Mouse (Mus musculus) gastrocnemius, adult 8-10 months (tissue): Measurements from ENCODE around the gene Cyp2d9. TPM values are rescaled to one million over a fixed set of nuclear protein-coding genes. Genes with fewer than 3 reads are reported as not detected.
"Not testable (repeated sequence)": the region's sequence is repeated elsewhere in the genome, so short reads cannot be mapped to it uniquely, and the experiment has no call there.

Experiments
- DNase-seq, 2 experiments: peaks; one replicate each; pipeline ENCODE4 v3.0.0; 2022; ENCODE audit warnings: low spot score in 2 of 2
- microRNA-seq: library from miRNA; unstranded; fragments of <30 nt; microRNA quantifications from one replicate; pipeline ENCODE4 v1.2.0, GENCODE M21; 2022
- total RNA-seq, 4 experiments: library from RNA; stranded (reverse); gene quantifications; 2 replicates each; pipeline ENCODE4 v1.2.4; 2022

Cyp2d9 gene
- total RNA-seq, 4 experiments from 2014 or later: not detected

- no peak for DNase-seq
Measured at GRCm38 (mm10) chr15:82445196-82445595, 12.0 kb downstream of the Cyp2d9 start.

GRCm38 (mm10) chr15:82450045-82450444 is 16.8 kb downstream of the Cyp2d9 start:
- not testable (repeated sequence) for DNase-seq

- DNase-seq: not testable (repeated sequence)
Measured at GRCm38 (mm10) chr15:82452133-82452532, 18.9 kb downstream of the Cyp2d9 start.

GRCm38 (mm10) chr15:82453501-82453900 is 20.3 kb downstream of the Cyp2d9 start:
- not testable (repeated sequence) for DNase-seq

- DNase-seq: not testable (repeated sequence)
Measured at GRCm38 (mm10) chr15:82456086-82456790, 23.0 kb downstream of the Cyp2d9 start.

- no peak for DNase-seq
Measured at GRCm38 (mm10) chr15:82457064-82458021, 24.1 kb downstream of the Cyp2d9 start.

- DNase-seq: not testable (repeated sequence)
Measured at GRCm38 (mm10) chr15:82459266-82459665, 26.0 kb downstream of the Cyp2d9 start.

- no peak for DNase-seq
Measured at GRCm38 (mm10) chr15:82464701-82465100, 31.5 kb downstream of the Cyp2d9 start.

GRCm38 (mm10) chr15:82494273-82494672 is 61.0 kb downstream of the Cyp2d9 start:
- not testable (repeated sequence) for DNase-seq

Small RNA genes within 50 kb of the gene (microRNA-seq; reads per million reads assigned to microRNA genes)
- gene Gm25990: not detected
- not detected for gene Gm27331
- not detected for gene Gm27622
- not detected for gene Gm27825
- gene Mir7684: not detected

Other genes starting within 250 kb of the Cyp2d9 start
- not detected for gene Shisa8, start 220.6 kb upstream of the Cyp2d9 start, total RNA-seq
- gene Tnfrsf13c, start 209.1 kb upstream of the Cyp2d9 start, total RNA-seq: not detected
- not detected for gene Cenpm, start 188.7 kb upstream of the Cyp2d9 start, total RNA-seq
- gene 1500009C09Rik, start 181.0 kb upstream of the Cyp2d9 start, total RNA-seq: not detected
- under 1 TPM; 0.10 to 0.63 (median 0.38) TPM for gene Sept3, start 158.5 kb upstream of the Cyp2d9 start, total RNA-seq
- not detected for gene Wbp2nl, start 134.5 kb upstream of the Cyp2d9 start, total RNA-seq
- gene Naga, start 94.5 kb upstream of the Cyp2d9 start, total RNA-seq: 10 to 100 TPM in 2 of 4 experiments, 1 to 10 TPM in 2; 7.7 to 11.6 (median 10.1) TPM
- under 1 TPM; 0.17 to 0.43 (median 0.36) TPM for gene Pheta2, start 94.5 kb upstream of the Cyp2d9 start, total RNA-seq
- 100 to 1,000 TPM; 129 to 149 (median 142) TPM for gene Smdt1, start 94.5 kb upstream of the Cyp2d9 start, total RNA-seq
- 100 to 1,000 TPM; 397 to 462 (median 441) TPM for gene Ndufa6, start 79.1 kb upstream of the Cyp2d9 start, total RNA-seq
- 10 to 100 TPM in 3 of 4 experiments, 1 to 10 TPM in 1; 7.2 to 14.5 (median 11.5) TPM for gene Cyp2d22, start 53.2 kb upstream of the Cyp2d9 start, total RNA-seq
- gene Cyp2d11, start 39.4 kb upstream of the Cyp2d9 start, total RNA-seq: under 1 TPM in 2 of 4 experiments, not detected in 2; 0.18 to 0.24 TPM
- gene Cyp2d10, start 26.2 kb upstream of the Cyp2d9 start, total RNA-seq: under 1 TPM in 1 of 4 experiments, not detected in 3; 0.56 TPM
- gene Cyp2d12, start 121.6 kb downstream of the Cyp2d9 start, total RNA-seq: not detected
- gene Cyp2d34, start 187.5 kb downstream of the Cyp2d9 start, total RNA-seq: not detected